Mouse (Mus musculus): ENCODE results near the gene Pnma1. TPM values are rescaled to one million over a fixed set of nuclear protein-coding genes. Genes with fewer than 3 reads are reported as not detected.

The Pnma1 gene
- polyA plus RNA-seq, 1 experiment from 2014 or later = 4.1 TPM

- ATAC-seq (no peak), DNase-seq (ENCODE audit: low spot score) (no peak)
- Histone ChIP-seq H3K27ac (ENCODE audit: low read depth, low read length) (no peak overlapping the region), H3K9ac (ENCODE audit: low read length) (no peak overlapping the region), H3K4me2 (ENCODE audit: low read length) (no peak overlapping the region), H3K9me3 (replicated peaks; ENCODE audit: control insufficient read depth, low read length) (no peaks in the 10 kb centered on the region), H3K4me3 (ENCODE audit: low read depth, low read length) (no peak overlapping the region), H3K4me1 (ENCODE audit: control insufficient read depth, insufficient read depth, low read length) (peaks cover 30% of the 10 kb centered on the region), H3K27me3 (replicated peaks; ENCODE audit: control insufficient read depth, insufficient read depth, low read length) (no peaks in the 10 kb centered on the region), H3K36me3 (ENCODE audit: control insufficient read depth, insufficient read depth, low read length) (peaks cover 31% of the 10 kb centered on the region)
- 87% methylated on average over 9 of the region's 9 CpGs for WGBS
Observed at GRCm38 (mm10) chr12:84174190-84174811, 26.0 kb upstream of the Pnma1 start.

GRCm38 (mm10) chr12:84173309-84173915, 25.1 kb upstream of the Pnma1 start:
- Histone ChIP-seq H3K4me2 (ENCODE audit: low read length) (no peak overlapping the region), H3K9me3 (replicated peaks; ENCODE audit: control insufficient read depth, low read length) (no peaks in the 10 kb centered on the region), H3K4me1 (ENCODE audit: control insufficient read depth, insufficient read depth, low read length) (peaks cover 30% of the 10 kb centered on the region), H3K9ac (ENCODE audit: low read length) (no peak overlapping the region), H3K27me3 (replicated peaks; ENCODE audit: control insufficient read depth, insufficient read depth, low read length) (no peaks in the 10 kb centered on the region), H3K36me3 (ENCODE audit: control insufficient read depth, insufficient read depth, low read length) (peaks cover 33% of the 10 kb centered on the region), H3K27ac (ENCODE audit: low read depth, low read length) (no peak overlapping the region), H3K4me3 (ENCODE audit: low read depth, low read length) (no peak overlapping the region)
- ATAC-seq (no peak), DNase-seq (ENCODE audit: low spot score) (no peak)
- 96% methylated on average over 12 of the region's 13 CpGs for WGBS

- 85% methylated on average over 17 of the region's 17 CpGs for whole genome bisulfite sequencing
- DNase-seq (ENCODE audit: low spot score) (no peak), ATAC-seq (no peak)
- Histone ChIP-seq H3K9ac (ENCODE audit: low read length) (no peak overlapping the region), H3K4me3 (ENCODE audit: low read depth, low read length) (no peak overlapping the region), H3K4me2 (ENCODE audit: low read length) (no peak overlapping the region), H3K9me3 (replicated peaks; ENCODE audit: control insufficient read depth, low read length) (no peaks in the 10 kb centered on the region), H3K36me3 (ENCODE audit: control insufficient read depth, insufficient read depth, low read length) (peaks cover 33% of the 10 kb centered on the region), H3K4me1 (ENCODE audit: control insufficient read depth, insufficient read depth, low read length) (peaks cover 26% of the 10 kb centered on the region), H3K27ac (ENCODE audit: low read depth, low read length) (no peak overlapping the region), H3K27me3 (replicated peaks; ENCODE audit: control insufficient read depth, insufficient read depth, low read length) (no peaks in the 10 kb centered on the region)
Observed at GRCm38 (mm10) chr12:84172862-84173261, 24.6 kb upstream of the Pnma1 start.

- DNase-seq (ENCODE audit: low spot score) (no peak), ATAC-seq (no peak)
- Histone ChIP-seq H3K27ac (ENCODE audit: low read depth, low read length) (no peak overlapping the region), H3K4me3 (ENCODE audit: low read depth, low read length) (no peak overlapping the region), H3K4me2 (ENCODE audit: low read length) (no peak overlapping the region), H3K9me3 (replicated peaks; ENCODE audit: control insufficient read depth, low read length) (no peaks in the 10 kb centered on the region), H3K9ac (ENCODE audit: low read length) (no peak overlapping the region), H3K4me1 (ENCODE audit: control insufficient read depth, insufficient read depth, low read length) (peaks cover 21% of the 10 kb centered on the region), H3K27me3 (replicated peaks; ENCODE audit: control insufficient read depth, insufficient read depth, low read length) (no peaks in the 10 kb centered on the region), H3K36me3 (ENCODE audit: control insufficient read depth, insufficient read depth, low read length) (peaks cover 33% of the 10 kb centered on the region)
- 93% methylated on average over 3 of the region's 3 CpGs for WGBS
Observed at GRCm38 (mm10) chr12:84172216-84172615, 23.9 kb upstream of the Pnma1 start.

GRCm38 (mm10) chr12:84170610-84171009, 22.3 kb upstream of the Pnma1 start:
- Histone ChIP-seq H3K36me3 (ENCODE audit: control insufficient read depth, insufficient read depth, low read length) (peaks cover 33% of the 10 kb centered on the region), H3K4me1 (ENCODE audit: control insufficient read depth, insufficient read depth, low read length) (peaks cover 5% of the 10 kb centered on the region; the same call in 1 of the 2 replicates), H3K4me3 (ENCODE audit: low read depth, low read length) (no peak overlapping the region), H3K9ac (ENCODE audit: low read length) (no peak overlapping the region), H3K27ac (ENCODE audit: low read depth, low read length) (no peak overlapping the region), H3K9me3 (replicated peaks; ENCODE audit: control insufficient read depth, low read length) (no peaks in the 10 kb centered on the region), H3K4me2 (ENCODE audit: low read length) (no peak overlapping the region), H3K27me3 (replicated peaks; ENCODE audit: control insufficient read depth, insufficient read depth, low read length) (no peaks in the 10 kb centered on the region)
- ATAC-seq (no peak), DNase-seq (ENCODE audit: low spot score) (no peak)
- 93% methylated on average over 10 of the region's 10 CpGs for WGBS

GRCm38 (mm10) chr12:84165631-84166373, 17.5 kb upstream of the Pnma1 start:
- Histone ChIP-seq H3K9me3 (replicated peaks; ENCODE audit: control insufficient read depth, low read length) (no peaks in the 10 kb centered on the region), H3K36me3 (ENCODE audit: control insufficient read depth, insufficient read depth, low read length) (peaks cover 10% of the 10 kb centered on the region; the same call in 1 of the 2 replicates), H3K4me3 (ENCODE audit: low read depth, low read length) (no peak overlapping the region), H3K27me3 (replicated peaks; ENCODE audit: control insufficient read depth, insufficient read depth, low read length) (no peaks in the 10 kb centered on the region), H3K27ac (ENCODE audit: low read depth, low read length) (no peak overlapping the region), H3K4me2 (ENCODE audit: low read length) (no peak overlapping the region), H3K4me1 (ENCODE audit: control insufficient read depth, insufficient read depth, low read length) (no peaks in the 10 kb centered on the region), H3K9ac (ENCODE audit: low read length) (no peak overlapping the region)
- ATAC-seq (no peak), DNase-seq (ENCODE audit: low spot score) (no peak)
- WGBS = 76% methylated on average over 8 of the region's 8 CpGs

- WGBS = 89% methylated on average over 11 of the region's 11 CpGs
- ATAC-seq (no peak), DNase-seq (ENCODE audit: low spot score) (no peak)
Observed at GRCm38 (mm10) chr12:84163586-84164110, 15.4 kb upstream of the Pnma1 start.

GRCm38 (mm10) chr12:84163133-84163532, 14.8 kb upstream of the Pnma1 start:
- Histone ChIP-seq H3K36me3 (ENCODE audit: control insufficient read depth, insufficient read depth, low read length) (peaks cover 28% of the 10 kb centered on the region), H3K4me3 (ENCODE audit: low read depth, low read length) (no peak overlapping the region), H3K4me1 (ENCODE audit: control insufficient read depth, insufficient read depth, low read length) (no peaks in the 10 kb centered on the region), H3K9ac (ENCODE audit: low read length) (no peak overlapping the region), H3K9me3 (replicated peaks; ENCODE audit: control insufficient read depth, low read length) (no peaks in the 10 kb centered on the region), H3K27me3 (replicated peaks; ENCODE audit: control insufficient read depth, insufficient read depth, low read length) (no peaks in the 10 kb centered on the region), H3K4me2 (ENCODE audit: low read length) (no peak overlapping the region), H3K27ac (ENCODE audit: low read depth, low read length) (no peak overlapping the region)
- ATAC-seq = no peak
- no peak for DNase-seq (ENCODE audit: low spot score)
- WGBS = 89% methylated on average over 9 of the region's 9 CpGs

More at GRCm38 (mm10) chr12:84163586-84164110, 15.4 kb upstream of the Pnma1 start:
- Histone ChIP-seq H3K27me3 (replicated peaks; ENCODE audit: control insufficient read depth, insufficient read depth, low read length) (no peaks in the 10 kb centered on the region), H3K36me3 (ENCODE audit: control insufficient read depth, insufficient read depth, low read length) (peaks cover 23% of the 10 kb centered on the region), H3K27ac (ENCODE audit: low read depth, low read length) (no peak overlapping the region), H3K4me3 (ENCODE audit: low read depth, low read length) (no peak overlapping the region), H3K9me3 (replicated peaks; ENCODE audit: control insufficient read depth, low read length) (no peaks in the 10 kb centered on the region), H3K4me1 (ENCODE audit: control insufficient read depth, insufficient read depth, low read length) (no peaks in the 10 kb centered on the region), H3K9ac (ENCODE audit: low read length) (no peak overlapping the region), H3K4me2 (ENCODE audit: low read length) (no peak overlapping the region)

Measured in forebrain, embryonic 14.5 days (tissue).